Mouse (Mus musculus) kidney, adult 2 months (tissue): ENCODE measurements around the gene Smyd3. TPM values are rescaled to one million over a fixed set of nuclear protein-coding genes. Genes with fewer than 3 reads are reported as not detected.

Source experiments
- DNase-seq: peaks from one replicate; pipeline ENCODE4 v3.0.0; 2021
- H3K27ac ChIP-seq: fragments of 200-500 bp; 2 replicates; pipeline ENCODE4 v1.5.1; 2012; ENCODE audit warnings: low read depth, low read length, control low read depth, inconsistent platforms; ENCODE audit not compliant: insufficient read depth
- H3K27me3 ChIP-seq: fragments of 200-500 bp; replicated peaks from 2 replicates; pipeline ENCODE4 v1.6.1; 2012; ENCODE audit warnings: mild to moderate bottlenecking, moderate library complexity, low read length, inconsistent platforms; ENCODE audit not compliant: control insufficient read depth, insufficient read depth
- H3K36me3 ChIP-seq: fragments of 200-500 bp; 2 replicates; pipeline ENCODE4 v1.6.1; 2012; ENCODE audit warnings: mild to moderate bottlenecking, moderate library complexity, low read length, inconsistent platforms; ENCODE audit not compliant: control insufficient read depth, insufficient read depth
- H3K4me1 ChIP-seq: fragments of 200-500 bp; 2 replicates; pipeline ENCODE4 v1.6.1; 2011; ENCODE audit warnings: low read length; ENCODE audit not compliant: control insufficient read depth, insufficient read depth
- H3K4me3 ChIP-seq: fragments of 200-500 bp; 2 replicates; pipeline ENCODE4 v1.5.1; 2011; ENCODE audit warnings: mild to moderate bottlenecking, low read depth, low read length, control low read depth; ENCODE audit not compliant: insufficient read depth
- CTCF ChIP-seq: fragments of 200-500 bp; conservative IDR thresholded peaks from 2 replicates; pipeline ENCODE4 v1.5.1; 2011; ENCODE audit warnings: low read depth, mild to moderate bottlenecking, control low read depth, low read length, moderate library complexity, mixed read lengths; ENCODE audit not compliant: insufficient read depth, insufficient read length
- POLR2A ChIP-seq: fragments of 200-500 bp; IDR thresholded peaks from one replicate; pipeline ENCODE4 v1.6.1; 2011; ENCODE audit warnings: low read depth, low read length, control low read depth
- WGBS: fragments of 180-500 bp; shearing (Covaris S2); methylation state at CpG from one replicate; pipeline ENCODE4 v1.1.7; 2018; 5-methylcytosine and 5-hydroxymethylcytosine counted together
- polyA plus RNA-seq: library from polyadenylated mRNA; depleted of rRNA; stranded (reverse); fragments of >200 nt; gene quantifications from 2 replicates; pipeline ENCODE4 v1.2.3, GENCODE M21; 2012

Gene Smyd3
- polyA plus RNA-seq, 1 experiment, result 5.2 TPM

GRCm38 (mm10) chr1:179443835-179444234 lies 74.0 kb downstream of the Smyd3 start:
- Histone ChIP-seq H3K4me3 (no peak overlapping the region), H3K4me1 (no peaks in the 10 kb centered on the region), H3K27me3 (no peaks in the 10 kb centered on the region), H3K27ac (no peak overlapping the region), H3K36me3 (no peaks in the 10 kb centered on the region)
- DNase-seq, result no peak
- no peak for TF ChIP-seq POLR2A
- no peak for TF ChIP-seq CTCF
- WGBS, result 57% methylated on average over 13 of the region's 13 CpGs

GRCm38 (mm10) chr1:179443423-179443822 lies 74.4 kb downstream of the Smyd3 start:
- no peak for TF ChIP-seq CTCF
- TF ChIP-seq POLR2A, result no peak
- H3K27me3 ChIP-seq, result no peaks in the 10 kb centered on the region
- no peaks in the 10 kb centered on the region for H3K4me1 ChIP-seq
- 61% methylated on average over 8 of the region's 8 CpGs for WGBS
- no peak for DNase-seq
- H3K36me3 ChIP-seq, result no peaks in the 10 kb centered on the region
- H3K4me3 ChIP-seq, result no peak overlapping the region
- no peak overlapping the region for H3K27ac ChIP-seq

GRCm38 (mm10) chr1:179436596-179436995 lies 81.2 kb downstream of the Smyd3 start:
- Histone ChIP-seq H3K4me1 (no peaks in the 10 kb centered on the region), H3K4me3 (no peak overlapping the region), H3K36me3 (no peaks in the 10 kb centered on the region), H3K27me3 (no peaks in the 10 kb centered on the region; the same call in 1 of the 2 replicates), H3K27ac (no peak overlapping the region)
- DNase-seq, result no peak
- WGBS, result 78% methylated on average over 11 of the region's 11 CpGs
- no peak for TF ChIP-seq CTCF
- TF ChIP-seq POLR2A, result no peak

GRCm38 (mm10) chr1:179434443-179435260 lies 83.2 kb downstream of the Smyd3 start:
- Histone ChIP-seq H3K4me3 (no peak overlapping the region), H3K27ac (no peak overlapping the region), H3K4me1 (no peaks in the 10 kb centered on the region), H3K36me3 (no peaks in the 10 kb centered on the region), H3K27me3 (no peaks in the 10 kb centered on the region; the same call in 1 of the 2 replicates)
- WGBS, result 90% methylated on average over 11 of the region's 11 CpGs
- TF ChIP-seq CTCF (no peak), POLR2A (no peak)
- no peak for DNase-seq

- Histone ChIP-seq H3K4me3 (no peak overlapping the region), H3K27ac (no peak overlapping the region), H3K27me3 (no peaks in the 10 kb centered on the region; the same call in 1 of the 2 replicates), H3K36me3 (no peaks in the 10 kb centered on the region), H3K4me1 (no peaks in the 10 kb centered on the region)
- TF ChIP-seq CTCF (no peak), POLR2A (no peak)
- 79% methylated on average over 7 of the region's 7 CpGs for WGBS
- DNase-seq, result no peak
These were observed 84.0 kb downstream of the Smyd3 start for GRCm38 (mm10) chr1:179433828-179434227.

- no peak for DNase-seq
- TF ChIP-seq POLR2A, result no peak
- no peak for TF ChIP-seq CTCF
- H3K36me3 ChIP-seq, result no peaks in the 10 kb centered on the region
- no peaks in the 10 kb centered on the region; the same call in 1 of the 2 replicates for H3K27me3 ChIP-seq
- no peak overlapping the region for H3K27ac ChIP-seq
- no peaks in the 10 kb centered on the region for H3K4me1 ChIP-seq
- H3K4me3 ChIP-seq, result no peak overlapping the region
- 89% methylated on average over 8 of the region's 8 CpGs for WGBS
These were observed 84.5 kb downstream of the Smyd3 start for GRCm38 (mm10) chr1:179433355-179433754.

GRCm38 (mm10) chr1:179430077-179430476 lies 87.8 kb downstream of the Smyd3 start:
- WGBS, result 68% methylated on average over 3 of the region's 3 CpGs
- no peak overlapping the region for H3K4me3 ChIP-seq
- no peak overlapping the region for H3K27ac ChIP-seq
- TF ChIP-seq POLR2A, result no peak
- TF ChIP-seq CTCF, result no peak
- no peak for DNase-seq
- no peaks in the 10 kb centered on the region for H3K27me3 ChIP-seq
- no peaks in the 10 kb centered on the region; the same call in 1 of the 2 replicates for H3K4me1 ChIP-seq
- H3K36me3 ChIP-seq, result no peaks in the 10 kb centered on the region
